Mouse (Mus musculus) urinary bladder, postnatal 14 days (tissue): ENCODE measurements around the gene Rbpjl.

Source experiments
- DNase-seq: peaks from one replicate; pipeline ENCODE4 v3.0.0; 2021; ENCODE audit warnings: low spot score

Gene Rbpjl

GRCm38 (mm10) chr2:164429881-164430615, 27.1 kb downstream of the Rbpjl start:
- no peak for DNase-seq

- peak; percentile 65 for DNase-seq
Measured at GRCm38 (mm10) chr2:164430697-164431096, 27.8 kb downstream of the Rbpjl start.

GRCm38 (mm10) chr2:164431676-164432465, 28.9 kb downstream of the Rbpjl start:
- DNase-seq, result peak; percentile 82

GRCm38 (mm10) chr2:164432541-164433191, 29.7 kb downstream of the Rbpjl start:
- DNase-seq, result peak; percentile 54

GRCm38 (mm10) chr2:164433278-164433895, 30.4 kb downstream of the Rbpjl start:
- no peak for DNase-seq

GRCm38 (mm10) chr2:164434681-164435080, 31.7 kb downstream of the Rbpjl start:
- no peak for DNase-seq

GRCm38 (mm10) chr2:164435216-164436090, 32.5 kb downstream of the Rbpjl start:
- DNase-seq, result no peak

GRCm38 (mm10) chr2:164436215-164436913, 33.4 kb downstream of the Rbpjl start:
- DNase-seq, result no peak

- DNase-seq, result peak; percentile 47
Measured at GRCm38 (mm10) chr2:164436961-164437360, 34.0 kb downstream of the Rbpjl start.

- DNase-seq, result no peak
Measured at GRCm38 (mm10) chr2:164437710-164438109, 34.8 kb downstream of the Rbpjl start.

- peak; percentile 69 for DNase-seq
Measured at GRCm38 (mm10) chr2:164438257-164438656, 35.3 kb downstream of the Rbpjl start.

GRCm38 (mm10) chr2:164439001-164439421, 36.1 kb downstream of the Rbpjl start:
- no peak for DNase-seq

- DNase-seq, result peak; percentile 78
Measured at GRCm38 (mm10) chr2:164440314-164440713, 37.4 kb downstream of the Rbpjl start.

GRCm38 (mm10) chr2:164441155-164441554, 38.2 kb downstream of the Rbpjl start:
- no peak for DNase-seq

- DNase-seq, result no peak
Measured at GRCm38 (mm10) chr2:164441731-164442130, 38.8 kb downstream of the Rbpjl start.

- DNase-seq, result peak; percentile 77
Measured at GRCm38 (mm10) chr2:164442315-164443050, 39.5 kb downstream of the Rbpjl start.

- DNase-seq, result peak; percentile 89
Measured at GRCm38 (mm10) chr2:164443051-164443437, 40.1 kb downstream of the Rbpjl start.

GRCm38 (mm10) chr2:164443460-164444000, 40.6 kb downstream of the Rbpjl start, which contains the start of gene Sdc4:
Sdc4 (minus strand) TSS chr2:164443887.
- DNase-seq, result no peak

- no peak for DNase-seq
Measured at GRCm38 (mm10) chr2:164444701-164445100, 41.8 kb downstream of the Rbpjl start.
